Comparison of ENCODE assay signal across 14 mouse cellular contexts in genomic region chr1:135820071-135820470, GRCm38 (mm10). TPM values are rescaled to one million over a fixed set of nuclear protein-coding genes. Genes with fewer than 3 reads are reported as not detected.
DNase-seq lines count a peak whose midpoint lies in the region; ATAC-seq and TF ChIP-seq lines count a peak whose summit lies in the region.
"Had no signal": no experiment of that assay in that cellular context is flagged by ENCODE, and none has a peak within 500 bp of the region (broad histone marks: within the 10 kb centered on the region; RNA-seq: fewer than 3 reads in every experiment).

No protein-coding gene starts in this region.

- no peak for ATAC-seq in limb, embryonic 15.5 days (ENCODE audit: insufficient number of reproducible peaks, low FRiP score, low TSS enrichment, low read depth)

- H3K4me1 ChIP-seq in limb, embryonic 15.5 days, result peaks cover 16% of the 10 kb centered on the region

- no peaks in the 10 kb centered on the region for H3K36me3 ChIP-seq in limb, embryonic 15.5 days
- H3K36me3 ChIP-seq: heart, embryonic 10.5 days; liver, embryonic 13.5 days had no signal

- H3K27me3 ChIP-seq in limb, embryonic 15.5 days, result peaks cover 53% of the 10 kb centered on the region

- H3K4me3 ChIP-seq in gastrocnemius, adult 2 months, result no peak overlapping the region
- peak overlapping the region; percentile 53 for H3K4me3 ChIP-seq in limb, embryonic 15.5 days
- H3K4me3 ChIP-seq: liver, embryonic 13.5 days had no signal

- H3K27ac ChIP-seq in gastrocnemius, adult 2 months, result no peak overlapping the region
- H3K27ac ChIP-seq in limb, embryonic 15.5 days, result no peak overlapping the region
- H3K27ac ChIP-seq: liver, embryonic 13.5 days had no signal

- H3K9me3 ChIP-seq in limb, embryonic 15.5 days, result no peaks in the 10 kb centered on the region
- H3K9me3 ChIP-seq: heart, embryonic 10.5 days; liver, embryonic 13.5 days had no signal

- DNase-seq in gastrocnemius, adult 2 months, result peak; percentile 11
- DNase-seq in gastrocnemius, postnatal 36 days, result no peak
- peak; percentile 43 for DNase-seq in R1 (ENCODE audit: low read depth, low spot score)
- DNase-seq in kidney, adult 18-20 months, result peak; percentile 58
- DNase-seq in layer of hippocampus, adult 9-10 months (ENCODE audit: low spot score), result no peak
- DNase-seq in adrenal gland, adult (ENCODE audit: inconsistent age in 2 of 2, low spot score in 1 of 2), result no peak
- no peak for DNase-seq in ovary, postnatal 10 days (ENCODE audit: low spot score)
- DNase-seq: cerebellum, adult 18-20 months; heart, postnatal 4 days; liver, embryonic 13.5 days; thymus, postnatal 4 days had no signal

- WGBS in limb, embryonic 15.5 days, result 80% methylated on average over 10 of the region's 10 CpGs

- peak overlapping the region; percentile 93; the same call in 1 of the 2 replicates for H3K4me2 ChIP-seq in limb, embryonic 15.5 days
- H3K4me2 ChIP-seq: liver, embryonic 13.5 days had no signal

- intact Hi-C loops in gastrocnemius, adult 2 months (cut with DNase I), result no loop called here
- intact Hi-C loops in gastrocnemius, postnatal 36 days (cut with DNase I), result no loop called here

- no peak for TF ChIP-seq CTCF in gastrocnemius, adult 2 months (IDR thresholded peaks at IDR 0.05)

- no peak overlapping the region for H3K9ac ChIP-seq in limb, embryonic 15.5 days
- H3K9ac ChIP-seq: liver, embryonic 13.5 days had no signal

RNA-seq across cellular contexts. Expression of gene Lad1, which starts 1.7 kb away (rescaled TPM):
- total RNA-seq in gastrocnemius, adult 2 months (2021), result not detected
- not detected for total RNA-seq in gastrocnemius, postnatal 36 days (2021)
- 63.8 and 67.8 TPM in 2 replicates for polyA plus RNA-seq in limb, embryonic 15.5 days (2015; fragmentation: Nextera tagmentation; extraction: Ambion mirVana)
- total RNA-seq: megakaryocyte, adult 5-6 weeks had no signal

RNA-seq across cellular contexts. Expression of gene Tnnt2, which starts 16.1 kb away (rescaled TPM):
- total RNA-seq in gastrocnemius, adult 2 months (2021), result 1 to 10 TPM in 1 of 2 experiments, under 1 TPM in 1; 0.77 to 3.3 TPM
- total RNA-seq in gastrocnemius, postnatal 36 days (2021), result 1 to 10 TPM; 2.9 to 5.4 TPM
- polyA plus RNA-seq in limb, embryonic 15.5 days (2015; fragmentation: Nextera tagmentation; extraction: Ambion mirVana), result 87.0 and 226 TPM in 2 replicates
- total RNA-seq: megakaryocyte, adult 5-6 weeks had no signal

RNA-seq across cellular contexts. Expression of gene Tnni1, which starts 40.8 kb away (rescaled TPM):
- total RNA-seq in gastrocnemius, adult 2 months (2021), result 100 to 1,000 TPM; 184 to 604 TPM
- total RNA-seq in gastrocnemius, postnatal 36 days (2021), result 100 to 1,000 TPM in 1 of 2 experiments, 10 to 100 TPM in 1; 69.4 to 433 TPM
- polyA plus RNA-seq in limb, embryonic 15.5 days (2015; fragmentation: Nextera tagmentation; extraction: Ambion mirVana), result 231 and 577 TPM in 2 replicates

RNA-seq across cellular contexts. Expression of gene Phlda3, which starts 54.2 kb away (rescaled TPM):
- 100 to 1,000 TPM in 1 of 2 experiments, 10 to 100 TPM in 1; 78.0 to 140 TPM for total RNA-seq in gastrocnemius, adult 2 months (2021)
- total RNA-seq in gastrocnemius, postnatal 36 days (2021), result 100 to 1,000 TPM; 108 to 122 TPM
- 96.2 and 105 TPM in 2 replicates for polyA plus RNA-seq in limb, embryonic 15.5 days (2015; fragmentation: Nextera tagmentation; extraction: Ambion mirVana)

Comparison
In these comparisons a context has a peak if more than half of its experiments do, and no peak if none do; other contexts are left out.
1. DNase-seq: peak in gastrocnemius, adult 2 months (single experiment), R1 (single experiment) and kidney, adult 18-20 months (single experiment); none in gastrocnemius, postnatal 36 days (0 of 2), layer of hippocampus, adult 9-10 months (single experiment), adrenal gland, adult (0 of 2) and ovary, postnatal 10 days (single experiment).